Mouse (Mus musculus) stomach, embryonic 16.5 days (tissue): ENCODE results near the gene Slc44a3. TPM values are rescaled to one million over a fixed set of nuclear protein-coding genes. Genes with fewer than 3 reads are reported as not detected.

Experiments
- ATAC-seq: fragments of 200-750 bp; cut with Nextera tagmentation; 2 replicates; pipeline ENCODE4 v1.8.0; 2017; ENCODE audit warnings: moderate number of reproducible peaks, moderate TSS enrichment; ENCODE audit not compliant: insufficient read depth, low FRiP score
- H3K27ac ChIP-seq: fragments of 300-500 bp; sonication (generic); 2 replicates; pipeline ENCODE4 v1.5.1; 2014; ENCODE audit warnings: low read length
- H3K27me3 ChIP-seq: fragments of 300-500 bp; sonication (generic); 2 replicates; pipeline ENCODE4 v1.6.1; 2014; ENCODE audit warnings: low read length, control low read depth, mixed read lengths; ENCODE audit not compliant: control insufficient read depth, insufficient read depth
- H3K36me3 ChIP-seq: fragments of 300-500 bp; sonication (generic); 2 replicates; pipeline ENCODE4 v1.6.1; 2014; ENCODE audit warnings: low read length; ENCODE audit not compliant: control insufficient read depth, insufficient read depth
- H3K4me1 ChIP-seq: fragments of 300-500 bp; sonication (generic); 2 replicates; pipeline ENCODE4 v1.6.1; 2014; ENCODE audit warnings: low read length, control low read depth, mixed read lengths; ENCODE audit not compliant: control insufficient read depth, insufficient read depth
- H3K4me2 ChIP-seq: fragments of 300-500 bp; sonication (generic); 2 replicates; pipeline ENCODE4 v1.6.1; 2014; ENCODE audit warnings: low read depth, low read length, mixed read lengths
- H3K4me3 ChIP-seq: fragments of 300-500 bp; sonication (generic); replicated peaks from 2 replicates; pipeline ENCODE4 v1.5.1; 2014; ENCODE audit warnings: mild to moderate bottlenecking, low read length
- H3K9ac ChIP-seq: fragments of 300-500 bp; sonication (generic); 2 replicates; pipeline ENCODE4 v1.6.1; 2014; ENCODE audit warnings: low read length
- H3K9me3 ChIP-seq: fragments of 300-500 bp; sonication (generic); replicated peaks from 2 replicates; pipeline ENCODE4 v1.6.1; 2016; ENCODE audit warnings: low read length, control low read depth; ENCODE audit not compliant: control insufficient read depth
- WGBS: fragments of 180-500 bp; shearing (Covaris S2); extraction: QIAGEN DNeasy Blood & Tissue Kit; methylation state at CpG from one replicate; pipeline ENCODE4 v1.1.7; 2014; 5-methylcytosine and 5-hydroxymethylcytosine counted together
- polyA plus RNA-seq: library from polyadenylated mRNA; unstranded; fragments of >200 nt; fragmentation: Nextera tagmentation; extraction: Ambion mirVana; gene quantifications from 2 replicates; pipeline ENCODE4 v1.2.1, GENCODE M21; 2015

Slc44a3 gene
- polyA plus RNA-seq, 1 experiment from 2014 or later, result 41.5 TPM

- H3K9me3 ChIP-seq, result no peaks in the 10 kb centered on the region
- H3K9ac ChIP-seq, result no peak overlapping the region
- WGBS, result 83% methylated on average over 4 of the region's 4 CpGs
- no peak overlapping the region for H3K27ac ChIP-seq
- no peaks in the 10 kb centered on the region for H3K27me3 ChIP-seq
- no peaks in the 10 kb centered on the region for H3K4me1 ChIP-seq
- no peak overlapping the region for H3K4me2 ChIP-seq
- ATAC-seq, result no peak
- H3K4me3 ChIP-seq, result no peak overlapping the region
- H3K36me3 ChIP-seq, result no peaks in the 10 kb centered on the region
Observed at GRCm38 (mm10) chr3:121571491-121571890, 39.3 kb upstream of the Slc44a3 start.

GRCm38 (mm10) chr3:121570623-121571022 lies 38.4 kb upstream of the Slc44a3 start:
- Histone ChIP-seq H3K9me3 (no peaks in the 10 kb centered on the region), H3K4me2 (no peak overlapping the region), H3K4me1 (no peaks in the 10 kb centered on the region), H3K9ac (no peak overlapping the region), H3K4me3 (no peak overlapping the region), H3K36me3 (no peaks in the 10 kb centered on the region), H3K27me3 (no peaks in the 10 kb centered on the region), H3K27ac (no peak overlapping the region)
- 81% methylated on average over 11 of the region's 11 CpGs for WGBS
- no peak for ATAC-seq

GRCm38 (mm10) chr3:121569767-121570166 lies 37.6 kb upstream of the Slc44a3 start:
- no peak overlapping the region for H3K4me3 ChIP-seq
- 72% methylated on average over 5 of the region's 5 CpGs for WGBS
- no peaks in the 10 kb centered on the region for H3K4me1 ChIP-seq
- H3K27me3 ChIP-seq, result no peaks in the 10 kb centered on the region
- no peak overlapping the region for H3K9ac ChIP-seq
- H3K4me2 ChIP-seq, result no peak overlapping the region
- no peak overlapping the region for H3K27ac ChIP-seq
- H3K9me3 ChIP-seq, result no peaks in the 10 kb centered on the region
- no peaks in the 10 kb centered on the region for H3K36me3 ChIP-seq
- ATAC-seq, result no peak

- Histone ChIP-seq H3K27ac (no peak overlapping the region), H3K4me3 (no peak overlapping the region), H3K4me1 (no peaks in the 10 kb centered on the region), H3K4me2 (no peak overlapping the region), H3K9ac (no peak overlapping the region), H3K27me3 (no peaks in the 10 kb centered on the region), H3K9me3 (no peaks in the 10 kb centered on the region), H3K36me3 (no peaks in the 10 kb centered on the region)
- no peak for ATAC-seq
- 84% methylated on average over 9 of the region's 9 CpGs for WGBS
Observed at GRCm38 (mm10) chr3:121569004-121569403, 36.8 kb upstream of the Slc44a3 start.

GRCm38 (mm10) chr3:121567904-121568303 lies 35.7 kb upstream of the Slc44a3 start:
- H3K4me1 ChIP-seq, result no peaks in the 10 kb centered on the region
- H3K36me3 ChIP-seq, result no peaks in the 10 kb centered on the region
- H3K27ac ChIP-seq, result no peak overlapping the region
- H3K4me3 ChIP-seq, result no peak overlapping the region
- no peak overlapping the region for H3K4me2 ChIP-seq
- H3K9ac ChIP-seq, result no peak overlapping the region
- no peaks in the 10 kb centered on the region for H3K27me3 ChIP-seq
- no peak for ATAC-seq
- no peaks in the 10 kb centered on the region for H3K9me3 ChIP-seq
- WGBS, result 86% methylated on average over 9 of the region's 9 CpGs

GRCm38 (mm10) chr3:121567337-121567900 lies 35.2 kb upstream of the Slc44a3 start:
- H3K36me3 ChIP-seq, result no peaks in the 10 kb centered on the region
- no peak overlapping the region for H3K4me3 ChIP-seq
- H3K27me3 ChIP-seq, result no peaks in the 10 kb centered on the region
- no peak overlapping the region for H3K4me2 ChIP-seq
- no peaks in the 10 kb centered on the region for H3K4me1 ChIP-seq
- WGBS, result 89% methylated on average over 2 of the region's 2 CpGs
- no peak overlapping the region for H3K9ac ChIP-seq
- H3K9me3 ChIP-seq, result no peaks in the 10 kb centered on the region
- no peak overlapping the region for H3K27ac ChIP-seq
- no peak for ATAC-seq

GRCm38 (mm10) chr3:121566901-121567300 lies 34.7 kb upstream of the Slc44a3 start:
- Histone ChIP-seq H3K4me1 (no peaks in the 10 kb centered on the region), H3K27ac (no peak overlapping the region), H3K36me3 (no peaks in the 10 kb centered on the region), H3K27me3 (no peaks in the 10 kb centered on the region), H3K4me2 (no peak overlapping the region), H3K4me3 (no peak overlapping the region), H3K9me3 (no peaks in the 10 kb centered on the region), H3K9ac (no peak overlapping the region)
- WGBS, result 62% methylated on average over 4 of the region's 4 CpGs
- ATAC-seq, result no peak

- Histone ChIP-seq H3K27ac (no peak overlapping the region), H3K36me3 (no peaks in the 10 kb centered on the region), H3K27me3 (no peaks in the 10 kb centered on the region), H3K4me3 (no peak overlapping the region), H3K4me2 (no peak overlapping the region), H3K9ac (no peak overlapping the region), H3K4me1 (0 out of 2 replicates have a peak, but pooled peaks cover 5% of the 10 kb centered on the region), H3K9me3 (no peaks in the 10 kb centered on the region)
- 79% methylated on average over 3 of the region's 3 CpGs for WGBS
- no peak for ATAC-seq
Observed at GRCm38 (mm10) chr3:121561803-121562202, 29.6 kb upstream of the Slc44a3 start.

GRCm38 (mm10) chr3:121560115-121560865 lies 28.1 kb upstream of the Slc44a3 start:
- WGBS, result 72% methylated on average over 14 of the region's 14 CpGs
- ATAC-seq, result peak; percentile 71; the same call in 1 of the 2 replicates
- no peak overlapping the region for H3K4me2 ChIP-seq
- H3K9ac ChIP-seq, result no peak overlapping the region
- no peaks in the 10 kb centered on the region for H3K36me3 ChIP-seq
- no peaks in the 10 kb centered on the region for H3K9me3 ChIP-seq
- 0 out of 2 replicates have a peak, but pooled peaks cover 5% of the 10 kb centered on the region for H3K4me1 ChIP-seq
- H3K4me3 ChIP-seq, result no peak overlapping the region
- H3K27me3 ChIP-seq, result no peaks in the 10 kb centered on the region
- peak overlapping the region; percentile 90 for H3K27ac ChIP-seq
